Mouse (Mus musculus) kidney, postnatal 14 days (tissue): ENCODE data around the gene Lrr1.
"Not testable (repeated sequence)": the region's sequence is repeated elsewhere in the genome, so short reads cannot be mapped to it uniquely, and the experiment has no call there.

Source experiments
- DNase-seq: peaks from one replicate; pipeline ENCODE4 v3.0.0; 2022; ENCODE audit warnings: mixed read lengths

Gene Lrr1

DNA sequence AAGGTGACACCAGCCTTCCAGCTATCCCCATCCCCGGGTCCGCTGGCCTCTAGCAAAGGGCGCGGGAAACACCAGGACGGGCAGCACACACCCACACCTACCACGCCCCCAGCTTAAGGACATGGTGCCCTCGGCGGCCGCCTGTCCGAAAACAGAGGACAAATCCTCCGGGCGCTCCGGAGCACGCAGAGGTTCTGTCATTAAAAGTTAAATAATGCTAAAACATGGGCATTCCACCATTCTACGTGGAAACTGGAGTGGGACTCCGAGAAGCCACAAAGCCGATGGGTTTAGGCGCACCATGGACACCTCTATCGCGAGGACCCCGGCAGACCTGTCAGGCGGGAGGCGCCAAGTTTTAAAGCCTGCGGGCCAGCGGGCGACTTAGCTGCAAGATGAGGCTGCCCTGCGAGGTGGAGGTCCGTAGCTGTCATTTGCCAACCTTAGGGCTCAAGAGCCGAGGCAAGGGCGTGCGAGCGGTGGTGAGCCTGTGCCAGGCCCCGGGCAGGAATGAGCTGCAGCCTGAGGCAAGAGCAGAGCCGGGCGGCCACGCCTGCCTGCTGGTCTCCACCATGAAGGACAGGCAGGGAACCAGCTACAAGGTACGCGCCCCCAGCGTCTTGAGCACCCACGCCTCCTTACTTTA lies at the start of gene Lrr1:
TSS of gene Lrr1 (plus strand) at position 354 of the 646 bp plus-strand sequence.
- peak; percentile 90 for DNase-seq

DNA sequence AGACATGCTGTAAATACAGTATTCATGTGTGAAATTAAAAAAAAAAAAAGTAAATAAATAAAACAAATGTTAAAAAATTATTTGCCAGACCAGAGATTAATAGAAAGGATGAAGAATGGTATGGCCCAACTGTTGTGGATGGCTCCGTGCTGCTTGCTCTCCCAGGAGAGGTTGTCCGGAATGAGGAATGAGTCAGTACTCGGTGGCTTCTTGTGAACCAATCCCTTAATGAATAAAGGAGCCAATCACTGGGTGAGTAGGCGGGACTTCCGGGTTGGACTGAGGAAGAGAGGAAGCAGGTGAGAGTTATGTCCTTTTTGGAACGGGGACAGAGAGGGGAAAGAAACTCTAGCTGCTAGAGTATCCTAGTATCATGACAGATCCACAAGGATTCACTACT lies 48.7 kb upstream of the Lrr1 start:
- no peak for DNase-seq

DNA sequence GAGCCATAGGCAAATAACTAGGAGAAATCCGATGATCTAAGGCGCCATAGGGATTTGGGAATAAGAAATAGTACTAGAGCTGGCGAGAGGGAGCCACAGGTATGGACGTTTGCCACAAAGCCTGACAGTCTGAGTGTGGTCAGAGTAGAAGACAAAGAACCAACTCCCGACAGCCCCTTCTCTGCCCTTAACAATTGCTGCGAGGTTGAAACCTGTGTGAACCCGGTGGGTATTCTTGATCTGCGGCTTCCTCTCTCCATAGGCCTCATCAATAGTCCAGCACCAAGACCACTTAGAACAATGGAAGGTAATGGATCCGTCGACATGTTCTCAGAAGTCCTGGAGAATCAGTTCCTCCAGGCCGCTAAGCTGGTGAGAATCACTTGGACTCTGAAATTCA lies 45.8 kb upstream of the Lrr1 start:
- no peak for DNase-seq

DNA sequence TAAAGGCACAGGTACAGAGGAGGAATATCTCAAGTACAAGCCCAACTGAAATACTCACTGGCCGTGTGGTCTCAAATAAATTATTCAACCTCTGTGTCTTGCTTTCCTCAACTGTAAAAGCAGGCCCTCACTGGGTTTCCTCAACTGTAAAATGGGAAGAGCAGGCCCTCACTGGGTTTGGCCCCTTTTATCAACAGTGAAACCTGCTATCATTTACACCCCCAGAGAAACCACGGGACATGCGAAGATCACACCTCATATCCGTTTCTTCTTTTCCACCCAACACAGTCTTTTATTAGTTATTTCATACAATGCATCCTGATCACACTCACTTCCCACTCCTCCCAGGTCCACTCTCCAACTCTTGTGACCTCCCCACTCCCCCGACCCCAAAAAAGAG lies 43.5 kb upstream of the Lrr1 start:
- DNase-seq: no peak

DNA sequence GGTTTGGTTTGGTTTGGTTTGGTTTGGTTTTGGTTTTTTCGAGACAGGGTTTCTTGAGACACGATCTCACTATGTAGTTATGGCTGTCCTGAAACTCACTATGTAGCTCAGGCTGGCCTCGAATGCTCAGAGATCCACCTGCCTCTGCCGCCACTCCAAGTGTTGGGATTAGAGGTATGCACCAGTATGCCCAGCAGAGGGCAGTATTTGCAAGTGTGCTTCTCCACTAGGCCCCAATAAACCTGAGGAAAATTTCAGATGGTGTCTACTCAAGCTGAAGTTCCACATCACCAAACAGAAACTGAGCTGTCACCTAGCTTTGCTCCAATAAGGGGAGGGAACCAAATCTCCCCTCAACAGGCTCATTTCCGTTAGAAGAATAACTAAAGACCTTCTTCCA lies 41.4 kb upstream of the Lrr1 start:
- DNase-seq: peak; percentile 10

DNA sequence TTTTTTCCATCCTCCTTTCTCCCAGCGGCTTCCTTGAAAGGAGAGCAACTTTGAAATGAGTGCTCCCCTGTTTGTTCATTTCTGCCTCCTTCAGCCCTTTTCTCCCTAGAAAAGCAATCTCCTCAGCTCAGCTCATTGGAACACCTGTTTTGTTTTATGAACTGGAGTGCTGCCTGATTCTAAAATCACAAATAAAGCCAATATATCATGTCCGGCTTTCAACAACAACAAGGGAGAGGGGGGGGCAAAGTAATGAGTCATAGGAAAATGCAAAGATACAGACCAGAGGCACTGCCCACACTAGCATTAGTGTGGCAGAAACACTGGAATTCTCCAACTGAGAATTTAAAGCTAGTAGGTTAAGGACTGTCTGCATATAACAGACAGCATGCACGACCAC lies 41.0 kb upstream of the Lrr1 start:
- no peak for DNase-seq

DNA sequence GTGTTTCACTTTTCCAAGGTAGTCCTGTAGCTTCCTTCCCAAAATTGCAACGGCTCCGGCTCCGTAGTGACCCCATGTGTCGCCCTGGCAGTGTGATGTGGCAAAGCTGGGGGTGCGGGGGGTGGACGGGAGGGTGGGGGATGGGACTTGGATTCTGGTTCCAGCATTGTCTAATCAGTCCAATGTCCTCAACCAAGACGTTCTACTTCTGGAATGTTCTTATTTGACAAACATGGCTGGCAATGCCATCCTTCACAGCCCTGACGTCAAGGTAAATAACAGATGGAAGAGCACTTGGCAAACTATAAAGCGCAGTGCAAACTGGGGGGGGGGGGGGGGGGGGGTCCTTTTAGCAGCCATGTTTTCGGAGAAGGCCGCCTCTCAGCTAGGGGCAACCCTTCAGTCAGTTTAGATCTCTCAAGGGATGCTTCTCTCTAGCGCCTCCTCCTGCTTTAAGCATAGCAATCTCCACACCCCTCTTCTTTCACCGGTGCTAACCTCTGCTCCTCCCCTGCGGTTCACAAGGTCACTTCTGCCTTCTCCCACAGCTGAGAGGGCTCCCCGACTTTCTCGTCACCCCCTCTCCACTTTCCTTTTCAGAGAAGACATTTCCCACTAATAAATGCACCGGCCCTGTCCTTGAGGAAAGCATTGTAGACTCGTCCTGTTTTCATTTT lies 38.8 kb upstream of the Lrr1 start:
- DNase-seq: no peak

DNA sequence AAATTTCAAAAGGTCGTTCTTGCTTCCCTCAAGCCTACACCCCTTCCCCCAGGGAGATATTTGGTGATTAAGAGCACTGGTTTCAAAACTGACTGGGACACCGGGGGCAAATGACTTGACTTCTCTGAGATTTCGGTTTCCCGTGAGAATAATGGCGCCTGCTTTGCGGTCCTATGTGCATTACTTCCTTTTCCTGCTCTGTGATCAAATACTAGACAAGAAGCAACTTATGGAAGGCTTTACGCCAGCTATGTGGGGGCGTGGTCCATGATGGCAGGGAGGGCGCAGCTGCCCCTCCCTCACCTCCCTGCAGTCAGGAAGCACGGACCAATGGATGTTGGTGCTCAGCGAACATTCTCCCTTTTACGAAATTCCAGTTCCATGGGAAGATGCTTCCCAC lies 38.1 kb upstream of the Lrr1 start:
- no peak for DNase-seq

DNA sequence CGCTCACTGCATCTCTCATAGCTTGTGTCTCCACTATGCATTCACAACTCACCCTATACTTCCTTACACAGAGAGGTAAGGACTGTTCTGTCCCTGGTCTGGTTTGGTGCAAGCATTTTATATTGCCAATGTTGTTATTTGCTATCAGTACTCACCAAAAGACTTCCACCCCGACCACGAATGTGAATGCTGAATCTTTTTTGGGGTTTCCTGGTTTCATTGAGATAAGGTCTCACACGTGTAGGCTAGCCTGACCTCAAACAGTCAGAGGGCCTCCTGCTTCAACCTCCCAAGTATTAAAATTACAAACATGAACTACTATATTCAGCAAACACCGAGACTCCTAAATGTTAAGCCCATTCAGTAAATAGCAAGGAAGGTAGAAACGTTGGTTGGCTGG lies 37.3 kb upstream of the Lrr1 start:
- no peak for DNase-seq

DNA sequence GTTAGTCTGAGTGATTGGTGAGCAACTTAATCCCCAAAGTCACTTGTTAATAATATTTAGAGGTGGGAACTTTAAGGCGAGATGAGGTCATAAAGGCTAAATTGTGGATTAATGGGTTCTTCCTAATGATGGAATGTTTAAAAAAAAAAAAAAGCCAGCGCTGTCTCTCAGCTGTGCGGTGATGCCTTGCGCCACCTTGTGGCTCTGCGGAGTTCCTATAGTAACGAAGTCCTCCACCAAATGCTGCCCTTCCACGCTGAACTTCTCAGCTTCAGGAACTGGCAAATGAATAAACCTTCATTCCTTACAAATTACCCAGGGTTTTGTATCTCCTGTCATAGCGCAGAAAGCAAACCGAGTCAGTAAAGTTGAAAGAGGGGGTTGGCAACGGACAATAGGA lies 36.6 kb upstream of the Lrr1 start:
- peak; percentile 45 for DNase-seq

DNA sequence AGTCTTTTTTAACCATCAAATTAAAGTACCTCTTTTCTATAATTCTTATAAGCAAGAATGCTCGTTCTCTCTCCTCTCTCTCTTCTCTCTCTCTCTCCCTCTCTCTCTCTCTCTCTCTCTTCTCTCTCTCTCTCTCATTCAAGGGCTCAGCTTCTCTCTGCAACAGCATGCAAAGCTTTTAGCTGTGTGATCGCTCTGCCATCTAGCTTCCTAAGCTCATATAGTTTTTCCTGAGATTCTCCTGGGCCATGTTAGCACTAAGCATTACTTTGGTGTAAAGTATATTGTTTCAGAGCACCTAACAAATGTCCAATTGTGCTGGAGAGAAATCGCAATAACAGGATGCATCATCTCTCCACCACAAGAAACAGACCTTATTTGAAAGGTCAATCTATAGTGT lies 29.4 kb upstream of the Lrr1 start:
- DNase-seq: no peak

DNA sequence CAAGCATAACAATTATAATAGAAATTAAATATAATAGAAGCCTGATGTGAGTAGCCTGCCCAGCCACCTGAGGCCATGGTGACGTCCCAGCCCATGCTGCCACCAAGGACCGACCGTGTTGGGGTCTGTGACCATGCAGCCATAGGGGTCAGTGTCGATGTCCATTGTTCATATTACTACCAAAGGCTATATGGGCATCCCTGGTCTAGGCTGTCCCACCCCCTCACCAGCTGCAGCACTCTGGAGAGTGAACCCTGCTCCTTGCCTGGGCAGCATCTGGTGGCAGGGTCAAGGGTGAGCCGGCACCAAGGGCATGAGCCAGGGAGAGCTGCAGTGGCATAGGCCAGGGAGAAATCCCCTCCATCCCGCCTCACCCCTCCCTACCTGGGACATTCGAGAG lies 28.8 kb upstream of the Lrr1 start:
- no peak for DNase-seq

DNA sequence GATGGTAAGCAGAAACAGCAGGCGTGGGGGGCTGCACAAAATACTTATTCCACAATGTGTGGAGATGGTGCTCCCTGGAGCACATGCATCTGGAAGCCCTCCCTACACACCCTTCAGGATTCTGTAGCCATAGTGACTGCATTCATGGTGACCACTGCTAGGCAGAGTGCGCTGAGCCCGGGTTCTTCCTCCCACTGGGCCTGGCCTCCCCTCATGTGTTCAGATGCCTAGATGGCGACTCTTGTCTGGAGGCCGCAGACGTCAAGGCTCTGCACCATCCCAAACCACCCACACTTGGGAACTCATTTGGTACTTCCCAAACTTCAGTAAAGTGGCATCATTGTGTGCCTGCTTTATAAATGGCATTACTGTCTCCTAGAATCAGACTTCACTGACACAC lies 25.2 kb upstream of the Lrr1 start:
- no peak for DNase-seq

DNA sequence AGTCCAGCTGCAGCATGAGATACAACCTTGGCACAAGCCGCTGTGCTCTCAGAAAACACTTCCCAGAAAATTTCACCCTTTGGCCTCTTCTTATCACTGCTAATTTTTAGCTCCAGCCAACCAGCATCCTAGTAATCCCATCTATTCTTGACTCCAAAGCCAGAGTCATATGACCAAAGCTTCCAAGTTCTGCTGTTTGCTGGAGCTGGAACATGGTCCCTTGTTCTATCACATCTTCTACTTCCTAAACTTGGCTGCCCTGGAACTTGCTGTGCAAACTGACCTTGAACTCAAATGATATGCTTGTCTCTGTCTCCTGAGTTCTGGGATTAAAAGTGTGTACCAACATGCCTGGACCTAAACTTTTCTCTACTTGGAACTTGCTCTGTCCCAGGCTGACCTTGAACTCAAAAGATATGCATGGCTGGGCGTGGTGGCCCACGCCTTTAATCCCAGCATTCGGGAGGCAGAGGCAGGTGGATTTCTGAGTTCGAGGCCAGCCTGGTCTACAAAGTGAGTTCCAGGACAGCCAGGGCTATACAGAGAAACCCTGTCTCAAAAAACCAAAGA lies 21.4 kb upstream of the Lrr1 start:
- no peak for DNase-seq

DNA sequence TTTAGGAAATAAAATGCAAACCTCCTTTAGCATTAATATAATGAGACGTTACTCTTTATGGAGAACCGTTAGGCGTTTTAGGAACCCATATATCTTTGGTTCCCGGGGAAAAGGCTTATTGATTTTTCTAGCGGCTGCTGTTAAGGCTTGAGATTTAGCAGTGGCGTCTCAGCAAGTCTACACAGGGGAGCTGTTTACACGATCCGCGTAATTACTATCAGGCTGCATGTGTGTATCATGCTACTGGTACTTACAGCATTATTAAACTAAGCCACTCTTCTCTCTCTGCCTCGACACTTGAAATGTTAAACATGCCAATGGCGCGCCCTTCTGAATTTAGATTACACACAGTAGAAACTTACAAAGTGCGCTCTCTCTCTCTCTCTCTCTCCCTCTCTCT lies 18.6 kb upstream of the Lrr1 start:
- no peak for DNase-seq

DNA sequence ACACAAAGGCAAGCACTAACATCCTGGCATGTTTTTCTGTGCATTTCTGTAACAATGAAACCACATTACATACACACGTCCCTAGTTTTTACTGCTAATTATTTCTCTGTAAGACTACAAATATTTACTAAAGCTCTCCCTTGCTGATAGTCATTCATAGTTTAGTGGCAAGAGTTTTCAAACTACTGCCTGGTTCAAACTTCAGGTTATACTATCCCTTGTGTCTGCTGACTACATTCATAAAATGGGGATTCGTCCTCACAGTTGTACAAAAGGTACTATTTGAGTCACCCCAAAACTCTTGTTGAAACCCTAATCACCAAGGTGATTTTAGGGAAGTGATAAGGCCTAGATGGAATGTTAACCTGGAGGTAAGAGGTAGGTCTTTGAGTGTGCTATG lies 12.7 kb upstream of the Lrr1 start:
- no peak for DNase-seq

DNA sequence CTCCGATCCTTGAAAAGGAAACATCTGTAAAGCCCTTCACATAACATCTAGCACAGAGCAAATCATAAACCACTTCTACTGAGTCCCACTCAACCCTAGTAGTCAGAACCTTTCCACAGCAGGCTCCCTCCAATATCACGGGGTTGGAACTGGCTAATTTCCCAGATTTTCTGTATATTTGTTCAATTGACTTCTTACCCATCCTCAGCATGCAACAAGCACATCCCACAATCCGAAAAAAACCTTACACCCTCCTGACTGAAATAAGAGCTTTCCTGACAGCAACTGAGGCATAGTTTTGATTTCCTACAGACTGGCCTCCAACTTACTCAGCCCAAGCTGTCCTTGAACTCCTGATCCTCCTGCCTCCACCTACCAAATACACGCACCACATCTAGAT lies 12.2 kb upstream of the Lrr1 start:
- no peak for DNase-seq

DNA sequence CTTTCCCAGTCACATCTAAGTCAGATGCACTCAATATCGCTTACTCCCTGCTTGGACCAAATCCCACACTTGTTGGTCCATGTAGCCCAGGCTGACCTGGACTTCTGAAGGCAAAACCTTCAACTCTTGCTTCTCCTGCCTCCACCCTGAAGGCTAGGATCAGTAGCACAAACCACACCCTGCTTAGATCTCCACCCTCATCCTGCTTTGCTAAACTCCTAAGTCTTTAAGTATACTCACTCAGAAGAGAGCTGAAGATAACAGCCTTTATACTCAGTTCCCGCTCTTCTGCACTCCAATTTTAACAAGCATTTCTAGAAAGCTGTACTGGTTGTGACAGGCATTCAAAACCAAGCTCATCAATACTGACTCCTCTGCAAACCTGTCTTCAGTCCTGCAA lies 11.5 kb upstream of the Lrr1 start:
- no peak for DNase-seq

DNA sequence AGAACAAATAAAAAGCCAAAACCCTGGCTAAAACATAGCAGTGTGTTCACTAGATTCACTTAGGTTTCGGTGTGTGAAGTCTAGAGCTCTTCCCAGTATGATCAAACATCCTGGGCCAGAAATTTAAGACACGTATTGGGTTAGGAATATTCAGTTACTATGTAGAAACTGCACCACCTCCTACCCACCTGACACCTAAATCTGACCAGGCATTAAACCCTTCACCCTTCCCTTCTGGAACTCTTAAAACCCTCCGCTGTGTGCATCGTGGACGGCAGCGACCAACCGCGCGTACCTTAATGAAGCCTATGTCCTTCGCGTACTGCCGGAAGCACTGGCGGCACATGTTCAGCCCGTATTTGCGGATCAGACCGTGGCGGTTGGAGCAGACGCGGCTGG lies 10.2 kb upstream of the Lrr1 start:
- no peak for DNase-seq

DNA sequence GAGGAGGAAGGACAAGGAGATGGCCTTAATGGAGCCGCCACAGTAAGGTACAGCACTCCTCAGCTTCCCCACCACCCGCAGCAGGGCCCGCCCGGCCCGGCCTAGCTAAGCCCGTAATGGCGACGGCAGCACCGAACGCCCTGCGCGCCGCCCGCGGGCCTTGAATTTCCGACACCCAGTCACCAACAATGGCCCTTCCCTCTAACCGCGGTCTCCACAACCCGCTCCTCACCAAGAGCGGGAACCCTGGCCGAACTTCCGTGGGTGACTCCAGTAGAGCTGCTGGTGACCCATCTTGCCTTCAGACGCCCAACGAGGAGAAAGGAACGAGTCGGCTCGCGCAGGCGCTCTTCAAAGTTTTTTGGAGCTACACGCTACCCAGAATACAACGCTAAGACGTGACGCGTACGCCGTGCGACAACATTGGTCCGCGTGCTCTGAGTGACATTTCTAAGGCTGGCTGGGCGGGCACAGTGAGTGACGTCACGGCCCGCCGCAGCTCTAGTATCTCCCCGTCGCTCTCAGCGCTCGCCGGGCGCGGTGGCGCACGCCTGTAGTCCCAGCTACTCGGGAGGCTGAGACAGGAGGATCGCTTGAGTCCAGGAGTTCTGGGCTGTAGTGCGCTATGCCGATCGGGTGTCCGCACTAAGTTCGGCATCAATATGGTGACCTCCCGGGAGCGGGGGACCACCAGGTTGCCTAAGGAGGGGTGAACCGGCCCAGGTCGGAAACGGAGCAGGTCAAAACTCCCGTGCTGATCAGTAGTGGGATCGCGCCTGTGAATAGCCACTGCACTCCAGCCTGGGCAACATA lies 9.6 kb upstream of the Lrr1 start, which contains the start of gene Rps29:
TSS of gene Rps29 (minus strand) at position 422 of the 813 bp plus-strand sequence.
- peak; percentile 99 for DNase-seq

DNA sequence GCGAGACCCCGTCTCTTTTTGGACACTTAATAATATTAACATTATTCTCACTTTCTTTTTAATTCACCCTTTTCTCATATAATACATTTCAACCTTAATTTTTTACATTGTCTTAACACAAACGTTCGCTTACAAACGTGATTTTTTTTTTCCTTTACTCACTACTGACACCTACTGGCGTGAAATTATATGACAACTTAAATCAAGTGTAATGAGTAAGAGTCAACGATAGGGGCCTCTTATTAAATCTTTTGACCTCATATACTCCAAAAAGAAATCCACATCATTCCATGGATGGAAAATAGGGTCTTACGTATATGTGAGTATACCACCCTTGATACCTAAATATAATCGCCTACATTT lies 9.1 kb upstream of the Lrr1 start:
- DNase-seq: peak; percentile 28

DNA sequence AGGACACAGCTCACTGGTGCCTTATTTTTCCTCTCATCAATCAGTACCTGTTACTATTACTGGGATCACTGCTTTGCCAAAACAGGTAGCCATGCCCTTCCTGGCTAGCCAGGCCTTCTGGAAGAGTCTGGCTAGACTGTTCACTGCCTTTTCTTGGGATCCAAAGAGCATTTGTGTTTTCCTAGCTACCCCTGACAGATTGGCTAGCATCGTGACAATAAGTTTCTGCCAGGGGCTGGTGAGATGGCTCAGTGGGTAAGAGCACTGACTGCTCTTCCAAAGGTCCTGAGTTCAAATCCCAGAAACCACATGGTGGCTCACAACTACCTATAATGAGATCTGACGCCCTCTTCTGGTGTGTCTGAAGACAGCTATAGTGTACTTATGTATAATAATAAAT lies 7.9 kb upstream of the Lrr1 start:
- not testable (repeated sequence) for DNase-seq

DNA sequence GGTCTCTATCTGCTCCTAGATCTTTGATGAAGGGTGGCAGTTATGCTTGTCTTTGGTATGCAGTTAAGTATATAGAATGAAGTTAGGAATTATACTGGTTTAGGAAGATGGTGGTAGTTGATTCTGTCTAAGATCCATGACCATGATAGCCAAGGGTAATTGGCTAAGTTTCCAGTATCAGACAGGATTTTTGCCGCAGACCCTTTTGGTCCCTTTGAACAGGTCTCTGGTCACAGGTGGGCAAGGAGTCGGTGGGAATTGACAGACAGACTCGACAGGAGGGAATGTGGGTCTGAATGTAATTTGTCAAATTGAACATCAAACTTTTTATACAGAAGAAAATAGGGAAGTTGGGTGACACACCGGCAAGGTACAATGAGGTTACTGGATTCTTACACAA lies 5.0 kb upstream of the Lrr1 start:
- DNase-seq: not testable (repeated sequence)

DNA sequence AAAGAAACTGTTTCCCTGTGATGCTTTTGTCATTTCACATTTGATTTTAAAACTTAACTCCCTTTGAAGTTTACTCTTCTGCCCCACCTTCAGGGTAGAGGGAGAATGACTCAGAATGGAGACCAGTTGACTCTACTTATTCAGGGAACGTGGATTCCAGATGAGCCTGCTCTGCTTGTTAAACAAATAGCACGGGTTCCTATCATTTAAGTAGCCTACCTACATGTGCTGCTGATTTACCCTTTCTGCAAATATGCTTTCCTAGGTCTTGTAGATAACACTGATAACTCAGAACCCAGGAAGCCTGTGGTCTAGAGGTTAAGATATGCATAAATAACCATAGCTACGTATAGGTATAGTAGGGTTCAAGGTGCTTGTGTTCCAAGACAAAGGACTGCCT lies 3.7 kb upstream of the Lrr1 start:
- DNase-seq: no peak
